Mouse (Mus musculus) heart, adult 9 months (tissue): ENCODE measurements around the gene Gfi1b.
A peak's percentile ranks its signal among the peaks of the same experiment; 100 is the strongest.

ENCODE experiments used
- DNase-seq, 2 experiments: peaks; one replicate each; pipeline ENCODE4 v3.0.0; 2022; ENCODE audit warnings: low spot score in 2 of 2

Gene Gfi1b

DNA sequence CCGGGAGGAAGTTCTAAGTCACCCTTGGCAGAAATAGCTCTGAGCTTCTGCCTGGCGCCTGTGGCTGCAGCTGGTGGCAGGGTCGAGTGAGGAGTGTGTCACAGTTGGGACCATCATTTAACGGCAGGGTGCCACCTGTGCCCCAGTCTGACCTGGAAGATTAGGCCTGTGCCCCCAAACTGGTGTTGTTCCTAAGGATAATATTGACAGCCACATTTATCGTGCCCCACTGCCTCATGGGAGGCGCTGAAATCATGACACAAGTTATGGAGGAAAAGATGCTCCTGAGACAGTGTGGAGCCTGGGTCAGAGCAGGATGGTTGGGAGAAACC lies 22.2 kb downstream of the Gfi1b start:
- DNase-seq: no peak

DNA sequence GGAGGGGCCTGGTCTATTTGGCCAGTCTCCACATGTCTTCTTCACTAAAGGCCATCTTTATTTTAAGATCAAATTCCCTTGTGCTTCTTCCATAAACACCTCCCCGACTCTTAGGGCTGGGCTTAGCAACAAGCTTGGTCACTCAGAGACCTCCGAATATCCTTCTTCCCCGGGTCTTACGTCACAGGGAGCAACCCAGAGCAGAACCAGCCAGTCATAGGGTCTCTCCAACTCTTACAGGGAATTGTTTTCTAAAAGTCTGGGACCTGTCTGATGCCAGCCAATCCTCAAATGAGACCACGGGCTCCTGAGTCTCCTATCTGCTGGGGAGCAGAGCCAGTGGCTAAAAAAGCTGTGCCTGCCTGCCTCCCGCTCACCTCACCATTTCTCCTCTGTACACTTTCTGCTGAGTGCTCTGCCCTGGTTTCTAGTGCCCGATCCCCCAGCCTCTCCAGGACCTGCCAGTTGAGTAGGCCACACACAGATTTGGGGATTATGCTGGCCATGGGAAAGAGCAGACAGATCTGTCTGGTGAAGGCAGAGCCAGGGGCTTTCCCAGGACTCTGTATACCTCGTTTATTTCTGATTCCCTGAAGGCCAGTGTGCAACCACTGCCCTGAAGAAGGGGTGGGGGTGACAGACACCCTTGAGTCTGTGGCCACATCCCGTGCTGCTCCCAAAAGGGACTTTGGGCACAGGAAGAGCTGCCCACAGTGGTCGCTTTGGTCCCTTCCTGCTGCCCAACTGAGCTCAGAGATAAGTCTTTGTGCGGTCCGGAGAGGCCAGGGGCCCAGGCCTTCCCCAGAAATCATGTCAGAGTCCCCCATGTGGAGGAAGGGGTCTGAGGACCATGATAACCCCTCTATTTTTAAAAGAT lies 22.9 kb downstream of the Gfi1b start:
- no peak for DNase-seq

DNA sequence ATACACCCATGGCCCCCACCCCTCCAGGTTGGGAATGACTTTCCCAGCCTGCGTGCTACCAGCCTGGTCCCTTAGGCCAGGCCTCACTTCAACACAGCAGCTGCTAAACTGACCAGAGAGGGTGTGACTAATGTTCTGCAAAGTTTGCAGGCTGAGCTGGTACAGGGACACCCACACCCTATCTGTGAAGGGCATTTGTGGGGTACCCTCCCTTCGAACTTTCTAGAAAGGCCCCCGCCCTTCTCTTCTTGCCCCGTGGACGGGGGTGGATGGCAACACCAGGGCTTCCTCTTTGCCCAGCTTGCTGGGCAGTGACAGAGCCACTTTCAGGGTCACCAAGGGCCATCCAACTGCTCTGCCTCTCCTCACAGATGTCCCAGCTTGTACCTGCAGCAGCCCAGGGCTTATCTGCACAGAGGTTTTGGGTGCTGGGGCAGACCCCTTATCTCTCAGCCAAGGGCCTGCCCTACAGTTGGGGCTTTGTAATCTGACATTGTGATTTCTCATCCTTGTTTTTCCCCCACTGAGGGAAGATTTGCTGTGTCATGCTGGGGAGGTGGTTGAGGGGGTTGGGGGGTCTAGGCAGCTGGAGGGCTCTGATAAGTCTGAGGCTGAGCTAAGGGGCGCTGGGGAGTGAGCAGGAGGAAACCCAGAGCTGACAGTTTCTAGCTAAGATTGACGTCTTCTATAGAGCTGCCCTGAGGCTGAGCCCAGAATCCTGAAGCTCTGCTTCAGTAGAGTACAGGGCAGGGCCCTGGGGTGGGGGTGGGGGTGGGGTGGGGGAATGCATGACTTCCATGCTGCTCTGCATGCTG lies 23.8 kb downstream of the Gfi1b start:
- DNase-seq: no peak

DNA sequence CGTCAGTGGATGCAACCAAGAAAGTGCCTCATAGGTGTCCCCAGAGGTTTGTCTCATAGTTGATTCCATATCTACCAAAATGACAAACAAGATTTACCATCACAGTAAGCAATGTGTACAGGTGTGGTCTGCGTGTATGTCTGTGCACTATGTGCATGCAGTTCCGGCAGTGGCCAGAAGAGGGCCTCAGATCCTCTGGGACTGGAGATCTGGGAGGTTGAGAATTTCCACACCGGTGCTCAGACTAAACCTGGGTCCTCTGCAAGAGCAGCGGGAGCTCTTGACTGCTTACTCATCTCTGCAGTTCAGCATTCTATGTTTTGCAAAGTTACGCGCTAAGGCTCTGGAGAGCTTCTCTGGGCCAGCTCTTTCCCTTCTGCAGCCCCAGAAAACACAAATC lies 24.8 kb downstream of the Gfi1b start:
- no peak for DNase-seq

DNA sequence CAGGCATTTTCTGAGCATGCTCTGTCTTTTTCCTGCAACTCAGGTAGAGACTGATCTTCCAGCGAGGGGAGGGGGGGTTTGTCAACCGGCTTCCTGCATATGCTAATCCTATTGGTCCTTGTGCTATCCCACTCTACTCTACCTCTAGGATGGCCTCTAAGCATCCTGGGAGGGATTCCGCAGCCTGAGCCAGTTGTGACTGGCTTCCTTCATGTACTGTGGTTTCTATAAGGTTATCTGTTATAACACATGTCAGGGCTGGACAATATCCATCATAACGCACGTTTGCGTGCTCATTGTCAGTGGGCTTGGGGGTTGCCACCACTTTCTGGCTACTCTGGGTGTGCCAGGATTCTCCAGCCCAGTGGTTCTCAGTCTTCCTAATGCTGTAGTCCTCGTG lies 25.8 kb downstream of the Gfi1b start:
- DNase-seq: no peak

DNA sequence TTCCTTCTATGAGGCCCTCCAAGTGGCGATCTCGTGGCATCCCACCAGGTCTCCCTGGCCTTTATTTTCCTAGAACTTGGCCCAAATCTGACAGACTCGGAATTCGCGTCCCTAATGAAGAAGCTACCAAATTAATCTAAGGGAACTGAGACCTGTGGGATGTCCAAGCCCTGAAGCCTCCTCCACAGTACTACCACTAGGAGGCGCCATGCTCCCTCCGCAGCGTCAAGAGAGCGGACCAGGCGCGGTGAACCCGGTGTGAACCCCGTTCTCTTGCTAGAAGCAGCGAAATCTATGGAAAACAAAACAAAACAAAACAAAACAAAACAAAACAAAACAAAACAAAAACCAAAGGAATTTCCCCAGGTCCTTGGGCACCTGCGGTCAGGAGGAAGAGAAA lies 29.0 kb downstream of the Gfi1b start:
- DNase-seq: no peak

DNA sequence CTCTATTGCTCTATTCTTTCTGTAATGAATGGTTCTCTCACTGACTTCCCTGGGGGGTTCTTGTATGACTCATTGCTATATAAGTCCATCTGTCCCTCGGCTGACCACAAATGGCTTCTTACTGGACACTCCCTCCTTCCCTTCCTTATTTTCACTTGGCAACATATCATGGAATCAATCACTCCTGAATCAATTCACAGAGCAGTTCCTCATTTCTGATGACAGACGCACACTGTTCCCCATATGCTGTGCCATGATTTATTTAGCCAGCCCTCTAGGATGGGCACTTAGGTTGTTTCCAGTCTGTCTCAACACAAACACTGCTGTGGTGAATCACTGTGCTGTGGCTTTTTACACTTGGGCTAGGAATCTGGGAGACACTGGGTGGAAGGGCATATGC lies 30.3 kb downstream of the Gfi1b start:
- DNase-seq: peak in 1 of 2 experiments; percentile 50

DNA sequence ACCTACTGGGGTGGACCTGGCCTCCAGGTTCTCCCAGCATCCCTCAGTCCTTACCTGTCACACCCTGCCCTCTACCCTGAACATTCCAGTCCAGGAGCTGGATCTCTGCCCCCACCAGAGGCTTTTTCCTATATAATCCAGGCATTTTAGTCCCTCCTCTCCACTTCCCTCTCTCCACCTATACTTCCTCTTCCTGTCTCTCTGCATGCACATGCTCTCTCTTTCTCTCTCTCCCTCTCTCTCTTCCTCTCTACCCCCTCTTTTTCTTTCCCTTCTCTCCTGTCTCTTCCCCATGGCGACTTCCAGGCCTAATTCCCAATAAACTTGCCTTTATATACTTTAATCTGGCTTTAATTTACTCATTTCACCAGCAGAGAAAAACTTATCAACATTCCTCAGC lies 33.2 kb downstream of the Gfi1b start:
- DNase-seq: no peak

DNA sequence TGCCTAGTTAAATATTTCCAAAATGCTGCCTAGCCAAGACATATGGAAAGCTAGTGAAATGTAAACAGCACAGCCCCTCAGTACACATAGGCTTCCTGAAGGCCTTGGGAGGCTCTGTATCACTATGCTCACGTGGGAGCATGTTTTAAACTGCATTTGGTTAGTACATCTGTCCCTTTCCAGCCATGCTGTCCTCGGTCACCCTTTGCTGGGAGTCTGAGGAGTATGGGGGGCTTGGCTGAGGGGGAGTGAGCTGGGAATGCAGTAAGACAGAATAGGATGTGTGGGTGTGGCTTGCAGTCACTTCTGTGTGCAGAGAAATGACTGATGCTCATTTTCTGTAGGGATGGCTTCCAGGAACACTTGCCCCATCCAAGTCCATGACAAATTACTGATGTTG lies 36.1 kb downstream of the Gfi1b start:
- DNase-seq: no peak

DNA sequence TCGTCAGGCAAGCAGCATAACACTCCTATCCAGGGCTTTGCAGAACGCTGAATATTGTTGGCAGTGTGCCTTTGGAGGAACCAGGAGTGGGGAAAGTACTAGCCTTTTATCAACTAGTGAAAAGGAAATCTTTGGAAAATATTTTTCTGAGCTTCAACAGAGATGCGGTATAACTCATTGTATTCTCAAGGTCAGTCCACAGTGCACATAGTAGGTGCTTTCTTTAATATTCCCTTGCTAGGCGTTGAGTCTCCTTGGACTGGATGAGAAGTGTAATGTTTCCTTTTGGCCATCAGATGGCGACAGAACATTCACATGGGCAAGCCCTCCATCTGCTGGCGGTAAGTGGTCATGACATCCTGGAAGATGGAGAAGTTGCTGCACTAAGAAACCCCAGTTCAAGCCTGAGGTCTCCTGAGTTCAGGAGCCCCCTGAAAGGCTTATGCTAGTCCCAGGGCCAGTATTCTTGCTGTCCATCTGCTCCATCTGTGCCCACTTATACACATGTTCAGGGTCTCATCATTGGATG lies 36.7 kb downstream of the Gfi1b start:
- peak; percentile 61 to 78 for DNase-seq

DNA sequence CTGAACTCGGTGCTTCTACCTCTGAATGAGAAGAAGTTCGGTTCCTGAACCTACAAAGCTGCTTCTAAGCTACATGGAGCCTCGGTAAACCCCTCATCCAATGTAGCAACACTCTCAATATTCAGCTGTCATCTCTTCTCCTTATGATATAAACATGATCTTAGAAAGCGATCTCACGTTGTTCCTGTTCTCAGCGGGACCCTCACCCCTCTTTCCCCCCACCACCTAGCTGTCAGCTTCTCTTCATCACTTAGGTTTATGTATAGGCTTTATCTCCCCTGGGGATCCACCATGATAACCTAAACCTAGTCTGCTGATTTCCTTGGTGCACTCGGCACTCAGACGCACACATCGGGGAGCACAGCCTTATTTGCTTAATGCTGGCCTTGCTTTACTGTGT lies 38.1 kb downstream of the Gfi1b start, which contains the start of gene Gtf3c5:
TSS of gene Gtf3c5 (minus strand) at position 101 of the 400 bp plus-strand sequence.
- DNase-seq: no peak

DNA sequence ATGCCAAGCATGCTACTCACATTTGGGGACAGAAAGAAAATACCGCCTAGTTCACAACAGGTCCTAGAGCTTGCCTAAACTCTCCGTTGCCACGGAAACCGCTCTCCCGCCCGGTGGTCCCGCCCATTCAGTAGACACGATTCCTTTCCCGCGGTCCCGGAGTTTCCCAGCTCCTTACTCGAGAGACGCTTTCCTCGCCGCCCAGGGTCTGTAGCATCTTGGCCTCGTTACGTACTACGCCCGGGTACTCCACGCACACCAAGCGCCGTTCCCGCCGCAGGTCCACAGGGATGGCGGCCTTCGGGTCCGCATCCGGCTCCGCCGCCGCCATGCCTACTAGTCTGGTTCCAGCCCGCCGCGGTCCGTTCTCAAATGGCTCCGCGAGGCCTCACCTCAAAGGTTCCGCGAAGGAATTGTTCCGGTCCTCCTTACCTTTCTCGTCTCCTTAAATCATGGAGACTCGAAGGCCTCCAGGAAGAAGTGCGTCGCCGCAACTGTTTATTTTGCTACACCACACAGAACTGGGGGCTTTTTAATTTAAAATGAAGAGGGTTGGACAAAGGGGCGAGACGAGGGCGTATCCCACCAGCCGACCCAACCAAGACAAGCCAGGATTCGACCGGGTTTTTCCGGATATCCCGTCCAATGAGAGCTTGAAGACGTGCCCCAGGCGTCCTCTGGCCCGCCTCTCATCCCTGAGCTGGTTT lies 39.0 kb downstream of the Gfi1b start:
- peak; percentile 89 for DNase-seq

DNA sequence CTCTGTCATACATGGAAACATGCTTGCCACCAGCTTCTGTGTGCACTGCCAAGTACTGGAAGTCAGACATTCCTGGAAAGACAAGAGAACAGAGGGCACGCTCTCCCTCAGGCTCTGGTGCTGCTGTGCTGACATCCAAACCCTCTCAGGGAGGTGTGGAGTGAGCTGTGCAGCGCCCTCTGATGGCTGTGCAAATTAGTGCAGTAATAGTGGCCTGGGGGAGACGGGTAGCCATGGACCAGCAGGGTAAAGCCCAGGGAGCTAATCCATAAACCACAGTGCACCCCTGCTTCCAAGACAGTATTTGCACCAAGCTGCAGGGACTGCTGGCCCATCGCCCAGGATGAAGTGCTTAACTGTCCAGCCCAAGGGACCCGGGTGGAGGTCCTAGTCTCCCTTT lies 43.8 kb downstream of the Gfi1b start:
- no peak for DNase-seq

DNA sequence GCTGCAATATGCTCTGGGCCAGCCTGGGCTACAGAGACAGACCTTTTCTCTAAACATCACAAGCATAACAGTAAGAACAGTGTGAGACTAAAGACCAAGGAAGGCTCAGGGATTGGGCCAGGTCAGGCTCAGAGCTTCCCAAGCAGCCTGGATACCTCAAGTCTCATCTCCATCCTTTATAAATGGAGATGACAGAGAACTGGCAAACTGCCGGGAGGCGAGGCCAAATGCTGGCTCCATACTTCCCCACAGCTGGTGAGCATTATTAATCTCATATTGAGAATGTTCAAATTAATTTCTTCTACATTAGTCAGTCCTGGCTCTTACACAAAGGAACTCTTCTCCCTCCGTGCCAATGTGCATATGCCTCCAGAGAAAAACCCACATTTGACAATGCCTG lies 45.0 kb downstream of the Gfi1b start:
- no peak for DNase-seq

DNA sequence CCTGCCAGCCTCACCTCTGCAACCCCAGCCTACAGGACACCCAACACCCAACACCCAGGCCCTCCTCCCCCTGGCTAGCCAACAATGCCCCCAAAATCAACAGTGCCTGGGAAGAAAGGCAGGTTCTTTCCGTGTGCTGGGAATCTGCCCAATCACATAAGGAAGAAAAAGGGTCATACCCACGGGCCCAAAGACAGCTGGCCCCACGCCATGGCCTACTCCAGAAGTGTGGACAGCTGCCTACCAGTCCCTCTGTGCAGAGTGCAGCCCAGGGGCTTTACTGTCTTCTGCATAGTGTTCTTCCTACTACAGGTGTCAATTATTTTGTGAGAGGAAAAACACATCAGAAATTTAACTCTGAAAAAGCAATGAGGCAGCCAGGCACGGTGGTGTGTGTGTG lies 46.4 kb downstream of the Gfi1b start:
- no peak for DNase-seq

DNA sequence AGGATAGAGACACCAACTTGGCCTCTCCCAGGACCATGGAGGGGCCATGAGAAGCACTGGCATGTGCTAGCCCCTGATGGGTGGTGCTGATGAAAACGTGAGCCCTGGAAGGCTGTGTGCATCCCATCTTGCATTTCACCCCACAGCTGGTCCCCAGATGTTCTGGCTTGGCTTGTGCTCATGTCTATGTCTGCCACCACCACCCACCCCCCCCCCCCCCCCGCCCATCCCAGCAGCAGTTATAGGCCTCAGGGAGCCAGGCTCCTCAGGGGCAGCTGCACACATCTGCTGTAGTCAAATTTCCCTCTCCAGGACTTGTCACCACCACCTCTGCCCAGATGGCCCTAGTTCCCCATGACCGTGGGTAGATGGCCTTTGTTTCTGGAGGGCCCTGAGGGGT lies 51.9 kb downstream of the Gfi1b start:
- no peak for DNase-seq

DNA sequence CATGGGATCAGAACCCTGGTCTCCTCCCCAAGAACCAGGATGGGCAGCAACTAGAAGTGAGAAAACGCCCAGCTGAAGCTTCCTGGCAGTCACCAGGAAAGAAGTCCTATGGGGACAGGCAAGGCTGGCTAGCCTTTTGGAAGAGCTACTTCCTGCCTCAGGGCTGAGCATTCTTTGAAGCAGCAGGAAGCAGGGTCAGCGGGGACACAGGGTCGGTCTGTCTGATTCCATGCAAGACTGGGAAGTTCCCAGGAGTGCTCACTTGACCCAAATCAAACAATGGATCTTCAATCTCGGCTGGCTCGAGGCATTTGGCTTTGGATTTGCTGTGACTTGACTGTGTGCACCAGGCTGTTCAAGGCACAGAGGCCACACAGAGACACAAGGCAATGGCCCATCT lies 55.2 kb downstream of the Gfi1b start:
- peak; percentile 26 to 48 for DNase-seq

DNA sequence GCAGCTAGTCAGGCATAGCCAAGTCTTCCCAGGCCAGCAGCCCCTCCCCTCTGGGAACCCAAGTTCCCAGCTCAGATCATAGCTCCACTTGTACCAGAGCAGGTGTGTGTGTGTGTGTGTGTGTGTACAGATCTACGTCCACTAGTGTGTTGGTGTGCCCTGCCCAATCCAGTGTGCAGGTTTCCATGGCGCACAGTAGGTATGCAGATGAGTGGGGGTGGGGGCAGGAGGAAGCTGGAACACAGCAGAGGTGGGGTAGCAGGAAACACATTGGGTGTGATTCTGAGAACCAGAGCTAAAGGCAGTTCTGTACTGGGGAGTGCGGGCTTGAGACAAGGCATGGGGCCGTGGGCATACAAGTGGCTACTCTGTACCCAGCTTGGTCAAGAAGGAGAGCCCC lies 57.4 kb downstream of the Gfi1b start:
- DNase-seq: no peak

DNA sequence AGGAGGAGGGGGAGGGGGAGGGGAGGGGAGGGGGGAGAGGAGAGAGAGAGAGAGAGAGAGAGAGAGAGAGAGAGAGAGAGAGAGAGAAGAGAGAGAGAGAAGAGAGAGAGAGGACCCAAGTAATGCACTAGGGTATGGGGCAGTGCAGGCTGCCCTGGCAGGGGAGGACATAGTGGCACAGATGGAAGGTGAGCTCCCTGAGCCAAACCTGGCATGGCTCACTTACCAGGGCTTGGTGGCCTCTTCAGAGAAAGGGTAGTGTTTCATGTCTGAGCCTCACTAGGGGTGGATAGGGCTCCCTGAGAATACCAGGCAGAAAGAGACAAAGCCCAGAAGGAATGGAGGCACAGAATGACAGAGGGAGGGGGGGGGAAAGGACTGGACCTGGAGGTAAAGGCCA lies 58.0 kb downstream of the Gfi1b start:
- no peak for DNase-seq

DNA sequence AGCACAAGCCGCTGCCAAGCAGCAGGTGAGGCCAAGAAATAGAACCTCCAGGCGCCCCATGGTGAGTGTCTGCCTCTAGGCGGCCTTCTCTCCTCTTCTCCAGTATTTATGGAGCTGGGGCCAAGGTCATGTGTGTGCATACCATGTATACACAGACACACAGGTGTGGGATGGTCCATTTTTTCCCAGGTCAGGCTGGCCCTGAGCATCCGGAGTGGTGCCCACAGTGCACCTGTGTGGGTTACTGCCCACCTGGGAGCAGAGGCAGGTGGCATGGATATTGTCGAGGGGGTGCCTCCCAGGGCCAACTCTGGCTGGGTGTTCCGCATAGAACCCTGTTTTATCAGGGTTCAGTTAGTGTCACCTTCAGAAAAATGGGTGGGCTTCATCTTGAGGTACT lies 58.5 kb downstream of the Gfi1b start, which contains the start of gene Cel:
TSS of gene Cel (minus strand) at position 101 of the 400 bp plus-strand sequence.
- no peak for DNase-seq
